Mouse (Mus musculus) A20 (cell line): ENCODE data around the gene Nbea.

Experiments
- DNase-seq: peaks from one replicate; pipeline ENCODE4 v3.0.0-alpha.2; 2011; ENCODE audit warnings: low read depth, low spot score

The Nbea gene

GRCm38 (mm10) chr3:55661678-55662445 is 521.6 kb downstream of the Nbea start:
- no peak for DNase-seq

GRCm38 (mm10) chr3:55660261-55660838 is 523.2 kb downstream of the Nbea start:
- peak; percentile 34 for DNase-seq

GRCm38 (mm10) chr3:55659558-55660215 is 523.8 kb downstream of the Nbea start:
- DNase-seq = no peak

GRCm38 (mm10) chr3:55652321-55652720 is 531.2 kb downstream of the Nbea start:
- DNase-seq = peak; percentile 73

- no peak for DNase-seq
Observed at GRCm38 (mm10) chr3:55651877-55652276, 531.6 kb downstream of the Nbea start.

- DNase-seq = peak; percentile 68
Observed at GRCm38 (mm10) chr3:55649541-55649940, 534.0 kb downstream of the Nbea start.

- DNase-seq = no peak
Observed at GRCm38 (mm10) chr3:55648299-55648698, 535.2 kb downstream of the Nbea start.

GRCm38 (mm10) chr3:55647176-55647575 is 536.3 kb downstream of the Nbea start:
- no peak for DNase-seq

GRCm38 (mm10) chr3:55646437-55646836 is 537.1 kb downstream of the Nbea start:
- no peak for DNase-seq

GRCm38 (mm10) chr3:55644035-55644618 is 539.4 kb downstream of the Nbea start:
- DNase-seq = no peak

- no peak for DNase-seq
Observed at GRCm38 (mm10) chr3:55637660-55638059, 545.8 kb downstream of the Nbea start.

GRCm38 (mm10) chr3:55635542-55636172 is 547.8 kb downstream of the Nbea start:
- no peak for DNase-seq

- DNase-seq = no peak
Observed at GRCm38 (mm10) chr3:55627054-55627453, 556.4 kb downstream of the Nbea start.

- DNase-seq = peak; percentile 10
Observed at GRCm38 (mm10) chr3:55621958-55622357, 561.5 kb downstream of the Nbea start.

GRCm38 (mm10) chr3:55618396-55618795 is 565.1 kb downstream of the Nbea start:
- DNase-seq = no peak

GRCm38 (mm10) chr3:55612459-55613115 is 570.9 kb downstream of the Nbea start:
- DNase-seq = no peak

GRCm38 (mm10) chr3:55612023-55612422 is 571.5 kb downstream of the Nbea start:
- DNase-seq = no peak

- DNase-seq = no peak
Observed at GRCm38 (mm10) chr3:55610191-55610590, 573.3 kb downstream of the Nbea start.

GRCm38 (mm10) chr3:55600286-55600685 is 583.2 kb downstream of the Nbea start:
- DNase-seq = no peak

GRCm38 (mm10) chr3:55599366-55600085 is 584.0 kb downstream of the Nbea start:
- no peak for DNase-seq

GRCm38 (mm10) chr3:55598681-55599080 is 584.8 kb downstream of the Nbea start:
- DNase-seq = no peak
